Mouse (Mus musculus): ENCODE measurements around the gene Ppp1r36. TPM values are rescaled to one million over a fixed set of nuclear protein-coding genes. Genes with fewer than 3 reads are reported as not detected.

The Ppp1r36 gene
- total and polyA plus RNA-seq, 3 experiments = not detected

DNA sequence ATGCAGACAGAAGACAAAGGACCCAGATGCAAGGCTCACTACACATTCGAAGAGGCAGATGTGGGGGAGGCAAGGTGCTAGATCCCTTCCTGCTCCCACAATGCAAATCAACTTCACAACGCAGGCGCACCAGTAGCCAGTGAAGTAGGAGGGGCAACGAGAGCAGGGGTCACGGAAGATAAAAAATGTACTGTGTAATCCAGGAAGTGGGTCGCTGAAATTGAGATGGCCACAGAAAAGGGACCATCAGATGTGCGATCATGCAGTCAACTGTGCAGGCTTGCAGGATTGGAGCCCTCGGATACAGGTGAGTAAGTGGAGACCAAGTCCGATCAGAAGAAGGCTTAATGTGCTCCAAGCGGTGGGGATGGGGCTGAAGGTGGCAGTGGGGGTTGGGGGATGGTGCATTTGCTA, 27.0 kb downstream of the Ppp1r36 start:
- Histone ChIP-seq H3K27ac (ENCODE audit: control insufficient read depth, low read depth, low read length) (peak overlapping the region; percentile 75), H3K9me3 (replicated peaks; ENCODE audit: insufficient read depth, low read length) (no peaks in the 10 kb centered on the region), H3K4me1 (ENCODE audit: control insufficient read depth in 1 of 2, insufficient read depth in 2 of 2, low read length in 2 of 2) (peaks cover 0 to 10% of the 10 kb centered on the region in 2 experiments; a peak in 3 of 4 replicates), H3K79me2 (ENCODE audit: control insufficient read depth, insufficient read depth, low read length, poor library complexity) (peaks cover 40% of the 10 kb centered on the region), H3K27me3 (ENCODE audit: control insufficient read depth in 1 of 2, insufficient read depth in 2 of 2, low read length in 2 of 2) (no peaks in the 10 kb centered on the region), H3K4me3 (ENCODE audit: control insufficient read depth in 1 of 2, insufficient read depth in 1 of 2, low read depth in 2 of 2, low read length in 2 of 2) (peak overlapping the region; percentile 79 to 82), H3K36me3 (ENCODE audit: control insufficient read depth in 1 of 2, insufficient read depth in 2 of 2, low read length in 2 of 2) (peaks cover 14% of the 10 kb centered on the region in 2 experiments), H3K9ac (ENCODE audit: control insufficient read depth, low read depth, low read length, poor library complexity, severe bottlenecking) (peak overlapping the region; percentile 72)
- DNase-seq (ENCODE audit: low read depth, low spot score) = peak; percentile 95
- TF ChIP-seq JUND (IDR thresholded peaks at IDR 0.05; ENCODE audit: low read depth, low read length) (no peak), MXI1 (IDR thresholded peaks at IDR 0.05; ENCODE audit: low read depth, low read length) (0 out of 2 replicates have a peak, but pooled peaks have one; percentile 9), CHD2 (IDR thresholded peaks at IDR 0.05; ENCODE audit: low read length) (peak; percentile 40), MAFK (IDR thresholded peaks at IDR 0.05; ENCODE audit: borderline replicate concordance, low read depth, low read length) (no peak), NELFE (IDR thresholded peaks at IDR 0.05; ENCODE audit: low read depth, low read length) (peak; percentile 95), USF2 (IDR thresholded peaks at IDR 0.05; ENCODE audit: borderline replicate concordance in 1 of 2, insufficient read depth in 1 of 2, low read depth in 1 of 2, low read length in 2 of 2) (no peak), GABPA (IDR thresholded peaks at IDR 0.05; ENCODE audit: low read depth, low read length) (no peak), HCFC1 (IDR thresholded peaks at IDR 0.05; ENCODE audit: low read depth, low read length) (peak; percentile 84), SIN3A (IDR thresholded peaks at IDR 0.05; ENCODE audit: low read length) (peak; percentile 69), CTCF (IDR thresholded peaks at IDR 0.05 in 2 of 3, conservative IDR thresholded peaks at IDR 0.05 in 1 of 3; ENCODE audit: control insufficient read depth in 1 of 3, insufficient read depth in 1 of 3, low read depth in 2 of 3, low read length in 3 of 3, poor library complexity in 1 of 3, severe bottlenecking in 1 of 3) (no peak), CHD1 (IDR thresholded peaks at IDR 0.05; ENCODE audit: low read depth, low read length) (no peak), UBTF (IDR thresholded peaks at IDR 0.05; ENCODE audit: borderline replicate concordance, insufficient read depth, low read depth, low read length) (no peak), KAT2A (conservative IDR thresholded peaks at IDR 0.05; ENCODE audit: low read depth, low read length) (peak; percentile 53; the same call in 1 of the 2 replicates), BHLHE40 (IDR thresholded peaks at IDR 0.05; ENCODE audit: borderline replicate concordance, low read depth, low read length) (no peak), ZMIZ1 (IDR thresholded peaks at IDR 0.05; ENCODE audit: low read depth, low read length) (peak; percentile 66; the same call in 1 of the 2 replicates), MYB (IDR thresholded peaks at IDR 0.05; ENCODE audit: low read depth, low read length) (no peak), TCF12 (IDR thresholded peaks at IDR 0.05; ENCODE audit: low read depth, low read length) (peak; percentile 62), ETS1 (IDR thresholded peaks at IDR 0.05; ENCODE audit: low read depth, low read length) (peak; percentile 41; the same call in 1 of the 2 replicates), RAD21 (IDR thresholded peaks at IDR 0.05; ENCODE audit: low read depth, low read length) (no peak), E2F4 (IDR thresholded peaks at IDR 0.05; ENCODE audit: borderline replicate concordance, low read depth, low read length) (no peak), GATA1 (IDR thresholded peaks at IDR 0.05; ENCODE audit: low read depth, low read length) (peak; percentile 71), MYC (IDR thresholded peaks at IDR 0.05; ENCODE audit: low read depth, low read length) (peak; percentile 29; the same call in 1 of the 2 replicates), POLR2AphosphoS2 (IDR thresholded peaks at IDR 0.05; ENCODE audit: low read length) (peak; percentile 86), ZNF384 (IDR thresholded peaks at IDR 0.05; ENCODE audit: low read depth, low read length) (peak; percentile 57), TAL1 (IDR thresholded peaks at IDR 0.05; ENCODE audit: low read length) (no peak), MAZ (IDR thresholded peaks at IDR 0.05; ENCODE audit: low read depth, low read length) (peak; percentile 67; the same call in 1 of the 2 replicates), ZC3H11A (IDR thresholded peaks at IDR 0.05; ENCODE audit: low read depth, low read length) (no peak), MAX (IDR thresholded peaks at IDR 0.05; ENCODE audit: low read length) (no peak), ELF1 (IDR thresholded peaks at IDR 0.05; ENCODE audit: low read depth, low read length) (peak; percentile 96), NRF1 (IDR thresholded peaks at IDR 0.05; ENCODE audit: insufficient read depth, low read depth, low read length, poor library complexity, severe bottlenecking) (peak; percentile 94), TBP (IDR thresholded peaks at IDR 0.05; ENCODE audit: low read depth, low read length) (peak; percentile 93), RCOR1 (IDR thresholded peaks at IDR 0.05; ENCODE audit: low read depth, low read length) (peak; percentile 42; the same call in 1 of the 2 replicates), ZKSCAN1 (IDR thresholded peaks at IDR 0.05; ENCODE audit: low read depth, low read length) (no peak), MEF2A (IDR thresholded peaks at IDR 0.05; ENCODE audit: extremely low read depth, insufficient replicate concordance, low read depth, low read length, poor library complexity, severe bottlenecking) (no peak), POLR2A (IDR thresholded peaks at IDR 0.05; ENCODE audit: control insufficient read depth in 1 of 2, insufficient read depth in 1 of 2, low read depth in 1 of 2, low read length in 2 of 2, poor library complexity in 1 of 2) (peak in 1 of 2 experiments; percentile 95)

Measured in MEL (cell line).